Mouse (Mus musculus) v-Abl transformed pro-B cells (cell line): ENCODE results near the gene Fyco1.
"Not testable (repeated sequence)": the region's sequence is repeated elsewhere in the genome, so short reads cannot be mapped to it uniquely, and the experiment has no call there.

Source experiments
- in situ Hi-C, 2 experiments: fragments of 400-800 bp; cut with MboI; formaldehyde crosslinking; loops; one replicate each; pipeline ENCODE4 v1.15.1; 2025; ENCODE audit not compliant: unreplicated experiment in 2 of 2

Gene Fyco1

GRCm38 (mm10) chr9:123757326-123757725 is 94.4 kb downstream of the Fyco1 start:
- in situ Hi-C loops: no loop called here

GRCm38 (mm10) chr9:123756752-123757151 is 94.9 kb downstream of the Fyco1 start:
- in situ Hi-C loops: no loop called here

GRCm38 (mm10) chr9:123754333-123754732 is 97.4 kb downstream of the Fyco1 start:
- in situ Hi-C loops: no loop called here

GRCm38 (mm10) chr9:123749687-123750086 is 102.0 kb downstream of the Fyco1 start:
- in situ Hi-C loops: not testable (repeated sequence)

GRCm38 (mm10) chr9:123740799-123741198 is 110.9 kb downstream of the Fyco1 start:
- in situ Hi-C loops: no loop called here
